Mouse (Mus musculus) E14TG2a.4 (cell line): ENCODE results near the gene Fgfr3.

Experiments used
- CTCF ChIP-seq: conservative IDR thresholded peaks from 2 replicates; pipeline ENCODE4 v1.5.1; 2014; ENCODE audit warnings: low read length
- NANOG ChIP-seq: IDR thresholded peaks from 2 replicates; pipeline ENCODE4 v1.6.1; 2014; ENCODE audit warnings: borderline replicate concordance, low read length, mixed read lengths

DNA sequence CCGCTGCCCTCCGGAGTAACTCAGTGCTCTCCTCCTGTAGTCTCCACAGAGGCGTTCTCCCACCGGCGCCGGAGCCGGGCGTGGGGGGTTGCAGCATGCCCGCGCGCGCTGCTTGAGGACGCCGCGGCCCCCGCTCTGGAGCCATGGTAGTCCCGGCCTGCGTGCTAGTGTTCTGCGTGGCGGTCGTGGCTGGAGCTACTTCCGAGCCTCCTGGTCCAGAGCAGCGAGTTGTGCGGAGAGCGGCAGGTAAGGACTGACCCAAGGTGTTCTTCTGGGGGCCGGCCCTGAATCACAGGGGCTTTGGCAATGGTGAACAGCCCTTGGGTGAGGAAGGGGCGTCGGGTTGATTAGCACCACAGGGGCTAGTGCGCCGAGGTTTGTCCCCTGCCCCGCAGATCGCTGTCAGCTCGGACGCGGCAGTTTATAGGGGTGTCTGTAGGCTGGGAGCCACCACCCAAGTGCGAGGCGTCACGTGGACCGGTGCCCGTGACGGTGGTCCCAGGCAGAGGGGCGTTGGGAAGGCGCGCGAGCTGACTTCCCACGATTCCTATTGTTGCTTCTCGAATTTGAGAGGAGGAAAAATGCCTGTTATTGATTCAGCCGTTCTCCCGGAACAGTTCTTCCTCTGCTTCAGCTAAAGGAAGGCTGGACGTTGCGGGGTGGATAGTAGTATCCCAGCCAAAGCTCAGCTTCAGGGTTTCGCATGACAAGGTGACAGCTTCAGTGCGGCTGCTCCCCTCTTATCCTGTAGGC lies 968 bp downstream of the Fgfr3 start:
- TF ChIP-seq NANOG (no peak), CTCF (no peak)
